Mouse (Mus musculus): ENCODE results near the gene Mllt3.

Mllt3 gene

DNA sequence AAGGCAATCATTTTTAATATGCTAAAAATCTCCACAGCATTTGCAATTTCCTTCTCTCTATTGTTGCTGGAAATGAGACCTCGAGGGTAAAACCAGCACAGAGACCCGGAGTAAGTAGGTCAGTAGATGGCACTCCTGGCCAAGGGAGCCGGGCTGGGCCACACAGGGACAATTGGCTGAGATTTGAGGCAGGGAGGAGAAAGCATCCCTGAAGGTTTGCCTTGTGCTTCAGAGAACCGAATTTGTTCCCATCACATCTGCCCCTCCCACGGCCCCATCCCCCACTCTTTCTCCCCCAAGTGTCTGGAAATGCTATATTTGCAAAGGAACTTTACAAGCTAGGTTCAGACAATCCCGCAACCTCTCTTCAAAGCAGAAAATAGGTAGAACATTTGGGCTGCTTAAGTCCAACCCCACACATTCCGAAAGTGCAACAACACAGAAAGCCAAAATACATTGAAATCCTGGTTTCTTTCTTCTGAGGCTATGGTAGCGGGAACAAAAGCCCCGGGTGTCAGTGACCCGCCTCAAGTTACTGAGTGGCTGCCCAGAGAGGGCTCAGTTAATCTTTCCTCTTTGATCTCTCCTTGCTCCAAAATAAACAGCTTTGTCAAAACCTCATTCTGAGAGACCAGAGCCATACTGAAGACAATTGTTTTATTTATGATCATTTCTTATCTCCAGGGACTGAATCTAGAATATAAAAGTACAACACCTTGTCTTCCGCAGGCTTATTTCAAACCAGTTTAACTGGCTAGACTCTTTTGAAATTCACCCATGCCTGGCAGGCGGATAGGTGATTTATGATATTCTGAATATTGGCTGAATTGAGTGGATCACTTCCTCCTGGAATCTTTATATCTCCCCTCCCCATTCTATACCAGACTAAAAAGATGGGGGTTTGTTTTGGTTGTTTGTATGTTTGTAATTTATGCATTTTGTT lies 247.8 kb downstream of the Mllt3 start:
- peak; percentile 54 to 81 for DNase-seq (ENCODE audit: inconsistent age in 2 of 2, low spot score in 1 of 2)

DNA sequence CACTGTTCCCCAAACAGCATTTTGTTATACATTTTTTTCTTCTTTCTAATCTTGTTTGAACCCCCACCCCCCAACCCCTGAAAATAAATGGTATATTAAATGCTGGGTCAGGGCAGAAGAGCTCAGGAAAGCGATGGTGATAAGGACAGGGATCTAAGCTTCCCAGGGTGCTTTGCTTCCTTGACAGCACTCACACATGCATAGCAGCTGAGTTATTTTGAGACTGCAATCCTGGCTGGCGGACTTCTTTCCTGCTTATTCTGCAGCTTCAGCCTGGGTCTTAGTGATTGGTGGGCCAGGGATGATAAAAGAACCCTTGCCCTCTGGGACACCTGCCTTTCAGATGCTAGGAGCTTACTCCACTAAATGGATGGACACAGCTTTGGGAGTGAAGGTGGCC lies 249.4 kb downstream of the Mllt3 start:
- DNase-seq (ENCODE audit: inconsistent age in 2 of 2, low spot score in 1 of 2): no peak

DNA sequence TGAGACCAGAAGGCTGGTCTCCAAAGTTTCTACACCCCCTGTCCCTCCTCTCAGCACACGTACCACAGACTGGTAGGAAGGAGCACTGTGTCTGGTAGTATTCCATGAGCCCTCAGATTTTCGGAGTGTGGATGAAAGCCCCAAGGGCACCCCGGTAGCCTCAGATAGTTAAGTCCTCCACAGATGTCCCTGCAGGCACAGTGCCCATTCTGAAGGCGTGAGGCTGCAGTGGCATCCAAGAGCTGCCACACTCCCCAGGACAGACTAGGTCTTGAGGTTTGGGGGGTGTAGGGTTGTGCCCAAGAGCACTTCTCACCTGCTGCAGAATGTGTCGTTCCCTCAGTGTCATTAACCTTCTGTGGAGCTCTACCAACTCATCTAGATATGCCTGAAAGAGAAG lies 251.2 kb downstream of the Mllt3 start:
- DNase-seq (ENCODE audit: inconsistent age in 2 of 2, low spot score in 1 of 2): no peak

DNA sequence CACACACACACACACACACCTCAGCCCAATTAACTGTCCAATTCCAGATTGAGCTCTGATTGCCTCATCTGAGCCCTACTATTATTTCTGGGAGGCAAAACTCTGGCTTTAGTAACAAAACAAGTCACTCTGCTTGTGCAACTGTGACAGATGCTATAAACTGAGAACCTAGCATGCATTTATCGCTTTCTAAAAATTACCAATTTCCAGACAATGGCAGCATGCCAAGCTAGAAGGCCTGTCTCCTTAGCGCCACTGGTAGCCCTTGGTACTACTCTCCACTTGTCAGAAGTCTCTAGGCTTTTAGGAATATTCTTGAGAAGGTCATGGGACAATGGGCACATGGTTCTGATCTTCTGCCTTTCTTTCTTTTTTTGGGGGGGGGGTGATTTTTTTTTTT lies 257.4 kb downstream of the Mllt3 start:
- no peak for DNase-seq (ENCODE audit: inconsistent age in 2 of 2, low spot score in 1 of 2)

DNA sequence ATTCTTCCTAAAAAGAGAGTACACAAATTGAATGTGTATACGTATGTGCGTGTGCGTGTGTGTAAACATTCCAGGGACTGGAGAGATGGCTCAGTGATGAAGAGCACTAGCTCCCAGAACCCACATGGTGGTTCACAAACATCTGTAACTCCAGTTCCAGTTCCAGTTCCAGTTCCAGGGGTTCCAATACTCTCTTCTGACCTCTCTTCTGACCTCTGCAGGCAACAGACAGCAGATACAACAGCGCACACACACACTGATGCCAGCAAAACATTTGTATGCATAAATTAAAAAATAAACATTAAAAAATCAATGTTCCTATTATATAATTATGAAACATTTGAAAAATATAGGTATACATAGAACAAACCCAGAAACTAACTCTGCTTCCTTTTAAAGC lies 258.6 kb downstream of the Mllt3 start:
- DNase-seq (ENCODE audit: inconsistent age in 2 of 2, low spot score in 1 of 2): no peak

DNA sequence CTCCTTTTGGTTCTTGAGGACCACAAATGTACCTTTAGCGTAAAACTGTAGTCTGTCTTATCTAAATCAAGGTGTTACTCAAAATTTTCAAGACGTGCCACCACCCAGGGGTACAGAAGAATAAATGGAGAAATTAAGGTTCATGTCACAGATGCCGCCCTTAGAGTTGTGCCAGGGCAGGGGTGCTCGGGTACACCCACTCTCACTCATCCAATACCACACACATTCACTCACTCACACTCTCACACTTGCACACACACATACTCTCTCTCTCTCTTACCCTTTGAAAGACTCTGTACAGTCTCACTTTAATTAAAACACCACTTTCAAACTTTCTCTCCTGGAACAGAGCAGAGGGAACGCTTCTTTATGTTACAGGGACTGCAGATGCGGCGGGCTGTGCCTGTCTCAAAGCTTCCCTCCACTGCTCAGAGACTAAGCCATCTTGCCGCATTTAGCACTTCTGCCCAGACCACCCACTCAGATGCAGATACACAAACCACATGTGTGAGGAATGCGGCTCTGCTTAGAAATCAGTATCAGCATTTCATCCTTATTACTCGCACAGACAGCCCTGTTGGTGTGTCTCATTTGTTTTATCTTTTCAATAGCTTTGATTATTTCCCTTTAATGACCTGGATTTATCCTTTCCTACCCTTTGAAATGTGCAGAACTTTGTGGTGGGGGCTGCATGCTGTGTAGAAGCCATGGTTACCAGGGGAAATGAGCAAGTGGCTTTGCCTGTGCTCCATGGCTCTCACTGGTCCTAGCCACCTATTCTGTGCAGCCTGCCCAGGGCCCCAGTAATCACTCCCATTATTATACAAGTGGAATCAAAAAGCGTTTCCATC lies 265.2 kb downstream of the Mllt3 start:
- DNase-seq (ENCODE audit: inconsistent age in 2 of 2, low spot score in 1 of 2): no peak

DNA sequence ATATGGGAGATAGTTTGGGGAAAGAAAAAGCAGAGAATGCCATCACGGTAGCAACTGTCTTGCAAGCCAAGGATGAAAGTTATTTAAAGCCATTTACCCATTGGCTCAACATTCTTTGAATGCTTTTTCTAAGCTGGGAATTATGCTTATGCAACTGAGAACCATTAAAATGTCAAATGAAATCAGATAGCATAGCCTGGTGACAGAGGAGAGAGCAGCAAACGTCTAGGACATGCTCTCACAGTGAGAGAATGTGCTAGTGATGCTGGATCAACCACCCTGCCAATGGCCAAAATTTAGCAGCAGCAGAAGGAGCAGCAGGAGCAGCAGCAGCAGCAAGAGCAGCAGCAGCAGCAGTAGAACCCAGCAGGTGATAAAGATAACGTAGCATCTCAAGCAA lies 267.4 kb downstream of the Mllt3 start:
- DNase-seq (ENCODE audit: inconsistent age in 2 of 2, low spot score in 1 of 2): no peak

DNA sequence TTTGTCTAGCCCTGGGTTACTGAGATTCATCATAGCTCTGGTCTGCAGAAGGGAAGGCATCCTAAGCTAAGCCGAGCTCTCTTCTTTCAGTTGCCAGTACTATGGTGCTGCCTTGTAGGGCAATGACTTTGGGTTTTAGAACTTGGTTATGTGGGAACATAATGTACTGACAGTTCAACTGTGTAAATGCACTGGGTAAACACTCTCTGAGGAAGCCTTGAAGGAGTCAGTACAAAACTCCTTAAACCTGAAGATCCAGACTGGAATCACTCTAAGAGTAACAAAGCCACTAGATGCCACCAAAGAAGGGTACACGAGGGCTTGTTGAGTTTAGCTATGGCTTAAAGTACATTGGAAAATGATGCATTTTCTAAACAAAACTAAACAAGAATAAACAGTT lies 272.1 kb downstream of the Mllt3 start:
- no peak for DNase-seq (ENCODE audit: inconsistent age in 2 of 2, low spot score in 1 of 2)

DNA sequence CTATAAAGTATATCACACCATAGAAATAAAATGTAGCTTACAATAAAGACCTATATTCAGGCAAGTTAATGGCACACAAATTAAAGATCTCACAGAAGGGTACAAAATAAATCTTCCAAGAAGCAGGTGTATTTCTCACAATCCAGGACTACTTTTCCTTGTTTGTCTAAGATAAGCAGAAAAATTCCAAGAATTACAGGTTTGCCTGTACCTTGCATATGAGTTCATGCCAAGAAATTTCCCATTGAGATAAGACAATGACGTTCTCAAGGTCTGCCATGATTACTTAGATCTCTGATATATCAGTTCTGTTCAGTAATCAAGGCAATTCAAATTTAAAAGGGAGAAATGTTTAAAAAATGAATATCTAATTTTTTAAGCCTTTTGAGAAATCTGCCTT lies 272.9 kb downstream of the Mllt3 start:
- DNase-seq (ENCODE audit: inconsistent age in 2 of 2, low spot score in 1 of 2): no peak

DNA sequence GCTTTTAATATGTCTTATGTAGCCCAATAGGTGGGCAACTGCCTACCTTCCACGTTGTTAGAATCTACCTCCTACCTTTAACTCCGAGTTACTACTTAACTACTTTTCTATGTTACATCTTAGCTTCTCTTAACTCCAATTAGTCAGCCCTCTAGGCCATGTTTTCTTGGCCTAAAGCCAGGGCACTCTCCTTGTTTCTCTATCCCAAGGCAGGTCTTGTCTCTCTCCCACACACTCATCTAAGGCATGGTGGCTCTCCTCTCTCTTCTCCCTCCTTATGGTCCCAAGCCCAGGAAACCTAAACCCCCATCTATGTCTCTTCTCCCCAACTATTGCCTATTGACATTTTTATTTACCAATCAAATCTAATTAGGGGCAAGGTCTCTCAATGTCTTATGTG lies 273.5 kb downstream of the Mllt3 start:
- no peak for DNase-seq (ENCODE audit: inconsistent age in 2 of 2, low spot score in 1 of 2)

DNA sequence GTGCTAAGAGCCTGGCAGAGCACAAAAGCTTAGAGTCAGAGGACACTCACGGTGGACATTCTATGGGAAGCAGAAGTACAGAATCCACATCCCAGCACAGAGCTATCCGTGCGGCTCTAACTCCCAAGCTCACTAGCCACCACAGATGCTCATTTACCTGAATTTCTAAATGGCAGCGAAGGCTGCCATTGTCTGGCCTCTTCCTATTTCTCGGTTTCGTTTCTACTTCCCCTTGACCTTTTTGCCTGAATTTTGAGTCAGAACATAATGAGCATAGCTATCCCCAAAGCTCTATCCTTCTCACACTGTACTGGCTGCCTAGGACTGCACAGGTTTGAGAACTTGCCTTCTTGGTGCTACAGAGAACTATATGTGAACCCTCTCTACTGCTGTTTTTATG lies 274.1 kb downstream of the Mllt3 start:
- no peak for DNase-seq (ENCODE audit: inconsistent age in 2 of 2, low spot score in 1 of 2)

DNA sequence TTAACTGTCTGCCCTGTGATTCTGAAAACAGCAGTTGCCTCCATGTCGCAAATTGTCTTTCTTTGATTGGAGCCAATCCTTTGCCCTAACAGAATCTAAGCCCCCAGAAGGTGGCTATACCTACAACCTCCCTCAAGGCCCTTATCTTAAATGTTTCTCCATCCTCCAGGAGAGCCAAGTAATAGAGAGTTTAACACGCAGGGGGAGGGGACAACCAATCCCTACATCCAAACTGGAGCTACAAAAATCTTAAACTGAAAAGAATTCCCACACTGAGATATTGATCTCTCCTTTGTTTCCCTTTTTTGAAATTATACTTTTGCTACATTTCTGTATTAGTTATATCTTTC lies 281.7 kb downstream of the Mllt3 start:
- no peak for DNase-seq (ENCODE audit: inconsistent age in 2 of 2, low spot score in 1 of 2)

DNA sequence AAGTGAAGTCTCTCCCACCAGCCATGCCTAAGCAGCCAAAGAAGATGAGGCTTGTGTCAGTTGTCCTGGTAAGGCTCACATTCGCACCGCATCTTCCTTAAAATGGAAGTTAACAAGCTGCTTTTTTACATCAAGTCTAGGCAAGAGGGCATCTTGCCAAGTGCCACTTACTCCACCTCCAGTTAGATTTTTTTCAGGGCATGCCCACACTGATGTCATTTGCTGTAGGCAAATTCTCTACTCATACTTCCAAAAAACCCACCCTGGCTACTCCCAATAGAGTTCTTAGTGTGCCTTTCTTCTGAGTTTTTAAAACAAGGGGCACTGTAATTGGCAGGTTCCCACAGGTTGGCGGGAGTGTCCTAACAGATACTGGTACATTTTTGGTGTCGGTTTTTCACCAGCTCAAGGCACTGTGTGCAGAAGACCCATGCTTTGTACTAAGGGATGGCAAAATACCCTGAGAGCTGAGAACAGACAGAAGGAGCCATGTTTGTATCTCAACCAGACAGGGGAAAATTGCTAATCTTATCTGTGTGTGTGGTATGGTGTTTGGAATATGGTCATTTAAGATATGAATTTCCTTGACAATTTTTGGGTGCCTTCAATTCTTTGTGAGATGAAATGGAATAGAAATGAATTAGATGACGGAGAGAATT lies 282.2 kb downstream of the Mllt3 start:
- no peak for DNase-seq (ENCODE audit: inconsistent age in 2 of 2, low spot score in 1 of 2)

DNA sequence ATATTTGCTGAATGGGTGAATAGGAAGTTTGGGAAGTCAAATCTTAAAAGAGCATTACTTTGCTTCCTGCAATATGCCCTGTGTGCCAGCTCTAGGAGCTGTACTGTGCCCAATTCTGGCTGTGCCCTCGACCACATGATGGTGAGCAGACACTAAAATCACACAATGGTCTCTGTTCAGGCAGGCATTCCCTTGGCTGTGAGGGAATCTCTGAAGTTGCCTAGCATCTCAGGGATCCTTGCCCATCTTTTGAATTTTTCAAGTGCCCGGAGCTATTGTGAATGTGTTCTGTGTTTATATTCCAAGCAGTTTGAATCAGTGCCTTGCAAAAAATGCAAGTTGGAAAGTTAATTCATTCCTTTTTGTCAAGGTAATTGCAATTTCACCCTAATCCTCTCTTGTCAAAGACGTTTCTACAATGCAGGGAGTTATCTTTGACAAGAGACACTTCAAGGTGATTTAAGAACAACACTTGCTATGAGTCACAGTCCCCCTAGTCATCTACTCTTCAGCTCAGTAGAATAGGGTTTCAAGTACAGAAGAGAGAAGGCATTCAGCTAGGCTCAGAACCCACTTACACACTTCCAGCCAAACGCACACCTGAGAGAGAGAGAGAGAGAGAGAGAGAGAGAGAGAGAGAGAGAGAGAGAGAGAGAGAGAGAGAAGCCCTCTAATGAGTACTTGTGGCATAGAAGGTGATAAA lies 283.5 kb downstream of the Mllt3 start:
- peak in 1 of 2 experiments; percentile 44 for DNase-seq (ENCODE audit: inconsistent age in 2 of 2, low spot score in 1 of 2)

DNA sequence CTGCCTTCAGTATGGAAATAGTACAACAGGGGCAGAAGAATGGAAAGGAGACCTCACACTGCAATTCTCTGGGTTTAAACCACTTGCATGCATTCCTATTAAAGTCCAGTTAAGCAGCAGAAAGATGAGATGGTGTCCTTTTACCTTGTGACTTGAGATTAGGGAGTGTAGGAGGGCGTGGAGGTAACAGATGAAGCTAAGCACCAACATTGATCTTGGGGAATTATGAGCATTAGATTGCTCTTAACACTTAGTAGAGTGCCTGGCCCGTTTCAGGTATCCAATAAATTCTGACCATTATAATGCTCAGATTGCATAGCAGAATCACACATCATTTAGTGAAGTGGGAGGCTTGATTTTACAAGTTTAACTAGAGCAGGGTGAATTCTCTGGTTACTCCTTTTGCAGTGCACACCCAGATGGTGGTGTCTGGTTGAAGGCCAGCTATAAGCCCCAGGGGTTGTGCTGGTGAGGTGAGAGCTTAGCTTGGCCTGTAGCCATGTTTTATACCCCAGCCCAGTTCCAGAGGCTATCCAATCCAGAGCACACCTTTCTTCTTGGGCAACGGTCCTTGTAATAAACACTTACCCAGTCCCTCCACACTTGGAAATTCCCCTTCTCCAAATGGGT lies 288.0 kb downstream of the Mllt3 start:
- no peak for DNase-seq (ENCODE audit: inconsistent age in 2 of 2, low spot score in 1 of 2)

DNA sequence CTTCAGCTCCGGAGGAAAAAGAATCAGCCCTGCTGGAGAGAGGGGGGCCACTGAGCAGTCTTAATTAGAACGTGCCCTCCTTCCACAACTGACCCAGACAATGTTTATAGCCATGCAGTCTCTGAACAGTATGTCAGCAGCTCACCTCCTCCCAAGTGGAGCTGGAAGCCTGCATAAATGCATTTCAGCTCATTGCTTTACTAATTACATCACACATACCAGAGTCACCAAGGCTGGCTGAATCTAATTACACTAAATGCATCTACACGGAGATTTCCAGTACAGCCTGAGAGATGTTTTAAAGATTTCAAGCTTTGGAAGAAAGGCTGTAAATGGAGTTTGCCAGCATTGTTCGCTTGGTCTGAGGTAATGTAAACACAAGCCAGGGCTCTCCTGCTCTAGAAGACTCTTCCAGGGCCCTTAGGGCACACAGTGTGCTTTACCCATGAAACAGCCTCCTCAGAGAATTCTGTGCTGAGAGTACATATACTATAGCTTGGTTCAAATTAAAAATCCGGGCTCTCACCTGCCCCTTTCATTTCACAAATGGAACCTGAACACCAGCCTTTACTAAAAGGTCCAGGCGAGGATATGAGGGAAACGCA lies 293.5 kb downstream of the Mllt3 start:
- DNase-seq (ENCODE audit: inconsistent age in 2 of 2, low spot score in 1 of 2): no peak

DNA sequence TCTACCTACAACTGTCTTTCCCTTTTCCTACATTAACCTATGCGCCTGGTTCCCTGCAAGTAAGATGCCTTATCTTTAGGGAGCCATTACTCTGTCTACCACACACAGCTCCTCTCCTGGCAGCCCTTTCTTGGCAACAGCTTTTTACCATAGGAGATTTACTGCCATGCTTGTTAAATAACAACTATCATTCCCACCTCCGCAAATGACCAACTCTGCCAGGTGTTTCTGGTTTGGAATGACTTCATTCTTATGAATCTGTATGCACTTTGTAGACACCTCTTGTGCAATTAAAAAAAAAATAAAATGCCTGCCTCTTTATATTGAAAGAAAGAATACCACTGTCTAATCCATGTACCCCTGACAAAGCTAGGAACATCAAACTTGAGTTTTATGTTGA lies 294.1 kb downstream of the Mllt3 start:
- no peak for DNase-seq (ENCODE audit: inconsistent age in 2 of 2, low spot score in 1 of 2)

DNA sequence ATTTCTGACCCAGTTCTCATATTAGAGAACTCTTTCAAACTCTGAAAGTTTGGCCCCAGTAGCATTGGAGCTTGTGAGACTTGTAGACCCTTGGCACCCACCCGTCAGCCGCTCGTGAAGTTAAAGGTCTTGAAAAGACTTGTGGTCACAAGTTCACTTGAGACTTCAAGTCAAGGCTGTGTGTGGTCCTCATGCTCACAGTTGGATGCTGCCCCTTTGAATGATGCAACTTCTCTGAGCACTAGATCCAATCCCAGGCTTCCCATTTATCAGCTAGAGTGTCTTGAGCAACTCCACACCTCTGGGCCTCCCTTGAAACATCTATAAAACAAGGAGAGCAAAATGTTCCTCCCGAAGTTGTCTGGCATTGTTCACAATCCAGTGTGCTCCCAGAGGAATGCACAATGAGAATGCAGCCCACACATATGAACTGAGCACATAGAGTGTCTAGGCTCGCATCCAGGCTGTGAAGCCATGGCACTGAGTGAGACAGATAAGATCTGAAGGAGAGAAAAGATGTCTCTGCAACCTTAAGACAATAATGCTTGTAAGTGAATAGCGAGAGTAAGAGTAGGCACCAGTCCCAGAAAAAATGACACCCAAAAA lies 295.9 kb downstream of the Mllt3 start:
- DNase-seq (ENCODE audit: inconsistent age in 2 of 2, low spot score in 1 of 2): no peak

DNA sequence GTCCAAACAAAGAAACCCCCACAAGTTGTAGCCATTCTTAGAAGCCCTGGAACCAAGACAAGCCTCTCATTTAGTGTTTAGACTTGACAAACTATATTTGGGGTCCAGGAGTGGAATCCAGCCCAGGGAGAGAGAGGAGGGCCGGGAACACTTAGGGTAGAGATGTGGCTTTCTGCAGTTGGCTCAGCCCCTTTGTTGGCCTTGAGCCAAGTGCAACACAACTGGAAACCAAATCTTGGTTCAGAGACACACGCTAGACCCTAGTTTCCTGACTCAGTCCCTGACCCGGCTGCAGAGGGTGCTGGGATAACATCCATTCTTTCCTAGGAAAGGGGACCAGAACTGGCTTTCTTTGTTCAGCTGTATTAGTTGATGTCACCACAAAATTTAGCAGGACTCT lies 296.4 kb downstream of the Mllt3 start:
- DNase-seq (ENCODE audit: inconsistent age in 2 of 2, low spot score in 1 of 2): no peak
